ENCODE assay signal across 23 mouse cellular contexts in the genomic region with DNA sequence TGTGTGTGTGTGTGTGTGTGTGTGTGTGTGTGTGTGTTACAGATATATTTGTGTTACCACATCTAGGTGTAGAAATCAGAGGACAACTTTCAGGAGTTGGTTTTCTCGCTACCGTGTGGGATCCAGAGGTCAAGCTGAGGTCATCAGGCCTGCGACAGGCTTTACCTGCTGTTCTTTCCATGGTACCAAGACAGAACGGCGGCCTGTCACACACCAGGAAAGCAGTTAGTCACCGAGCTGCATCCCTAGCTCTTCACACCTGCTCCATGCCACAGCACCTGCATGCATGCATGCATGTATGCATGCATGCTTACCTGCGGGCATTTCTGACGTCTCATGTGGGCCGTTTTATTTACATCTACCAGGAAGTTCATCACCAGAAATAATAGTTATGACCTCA. TPM values are rescaled to one million over a fixed set of nuclear protein-coding genes. Genes with fewer than 3 reads are reported as not detected.
"Had no signal": no experiment of that assay in that cellular context is flagged by ENCODE, and none has a peak within 500 bp of the region (broad histone marks: within the 10 kb centered on the region; RNA-seq: fewer than 3 reads in every experiment).

No protein-coding gene starts in this region.

- H3K9me3 ChIP-seq: liver, embryonic 15.5 days; lung, embryonic 15.5 days; midbrain, embryonic 13.5 days; midbrain, embryonic 15.5 days; neural tube, embryonic 13.5 days; stomach, embryonic 15.5 days had no signal

- H3K4me3 ChIP-seq: liver, embryonic 15.5 days; lung, embryonic 15.5 days; midbrain, embryonic 13.5 days; midbrain, embryonic 15.5 days; neural tube, embryonic 13.5 days; stomach, embryonic 15.5 days had no signal

- H3K36me3 ChIP-seq: liver, embryonic 15.5 days; lung, embryonic 15.5 days; midbrain, embryonic 13.5 days; midbrain, embryonic 15.5 days; neural tube, embryonic 13.5 days; stomach, embryonic 15.5 days had no signal

- H3K9ac ChIP-seq: liver, embryonic 15.5 days; liver, postnatal 0 days; lung, embryonic 15.5 days; midbrain, embryonic 13.5 days; midbrain, embryonic 15.5 days; neural tube, embryonic 13.5 days; stomach, embryonic 15.5 days had no signal

- H3K27me3 ChIP-seq: liver, embryonic 15.5 days; lung, embryonic 15.5 days; midbrain, embryonic 15.5 days; neural tube, embryonic 13.5 days; stomach, embryonic 15.5 days had no signal

- DNase-seq: liver, postnatal 0 days; lung, postnatal 14 days; lung, postnatal 36 days; right cerebral cortex, postnatal 14 days; thymus, adult 2 months; thymus, postnatal 25 days; thymus, postnatal 4 days had no signal

- H3K27ac ChIP-seq: liver, embryonic 15.5 days; lung, embryonic 15.5 days; midbrain, embryonic 13.5 days; midbrain, embryonic 15.5 days; neural tube, embryonic 13.5 days; stomach, embryonic 15.5 days; stomach, postnatal 0 days had no signal

- ATAC-seq: liver, postnatal 0 days; lung, postnatal 0 days; midbrain, embryonic 13.5 days; midbrain, embryonic 15.5 days had no signal

- H3K4me1 ChIP-seq: liver, embryonic 15.5 days had no signal

- H3K4me2 ChIP-seq: liver, embryonic 15.5 days; lung, embryonic 15.5 days; midbrain, embryonic 11.5 days; midbrain, embryonic 13.5 days; midbrain, embryonic 15.5 days; neural tube, embryonic 13.5 days; stomach, embryonic 15.5 days had no signal

RNA-seq across cellular contexts. Expression of gene March10, which starts 9.0 kb away (rescaled TPM):
- total RNA-seq: megakaryocyte progenitor cell, adult 5-6 weeks; monocyte, adult 5-6 weeks; neutrophil, adult 5-6 weeks had no signal
- polyA plus RNA-seq: liver, embryonic 15.5 days; liver, postnatal 0 days; macrophage; midbrain, embryonic 11.5 days; neural tube, embryonic 11.5 days; neural tube, embryonic 13.5 days; spleen, adult 2 months; stomach, embryonic 15.5 days; stomach, postnatal 0 days; urinary bladder, adult 2 months had no signal
